7 mouse cellular contexts compared by ENCODE assay signal in the genomic region with DNA sequence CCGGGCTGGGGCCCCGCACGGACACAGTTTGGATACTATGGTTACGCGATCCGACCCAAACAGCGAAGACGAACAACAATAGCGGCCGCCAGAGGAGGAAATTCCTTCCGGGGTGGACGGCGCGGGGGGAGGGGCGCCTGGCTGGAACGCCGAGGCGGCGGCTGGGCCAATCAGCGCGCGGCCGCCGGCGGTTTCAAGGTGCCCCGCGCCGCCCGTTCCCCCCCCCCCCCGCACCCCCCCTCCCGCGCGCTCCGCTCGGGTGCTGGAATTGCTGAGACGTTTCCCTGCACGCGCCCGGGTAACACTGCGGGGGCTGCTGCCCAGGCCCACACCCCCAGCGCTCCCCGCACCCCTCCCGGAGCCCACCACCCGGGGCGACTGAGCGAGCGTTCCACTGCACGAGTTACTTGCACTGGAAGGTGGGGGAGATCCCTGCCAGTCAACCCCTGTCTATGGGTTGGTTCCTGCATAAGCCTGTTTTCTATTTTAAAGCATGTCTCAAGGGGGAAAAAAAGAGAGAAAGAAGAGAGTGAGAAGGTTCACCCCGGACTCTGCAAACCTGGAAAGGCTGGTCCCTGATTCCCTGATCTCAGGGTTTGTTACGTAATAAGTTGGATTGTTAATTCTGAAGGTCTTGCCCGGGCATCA. TPM values are rescaled to one million over a fixed set of nuclear protein-coding genes. Genes with fewer than 3 reads are reported as not detected.
DNase-seq lines count a peak whose midpoint lies in the region; ATAC-seq and TF ChIP-seq lines count a peak whose summit lies in the region.

No protein-coding gene starts in this region.

- DNase-seq in adrenal gland, adult 8-10 months: peak; percentile 83
- peak; percentile 85 for DNase-seq in embryo, embryonic 11.5 days (ENCODE audit: low read depth, low spot score)
- DNase-seq in heart, adult 11 months: peak; percentile 99
- DNase-seq in kidney, adult 2 months: peak; percentile 95
- peak; percentile 42 to 79 for DNase-seq in spleen, adult 2 months (ENCODE audit: low read depth in 1 of 2, low spot score in 2 of 2)

- WGBS in kidney, adult 2 months: under 1% methylated on average over 46 of the region's 51 CpGs
- WGBS in limb, embryonic 12.5 days: under 1% methylated on average over 40 of the region's 51 CpGs
- under 1% methylated on average over 35 of the region's 51 CpGs for WGBS in midbrain, embryonic 15.5 days
- 2% methylated on average over 35 of the region's 51 CpGs for WGBS in spleen, adult 2 months

- H3K4me3 ChIP-seq in kidney, adult 2 months (ENCODE audit: insufficient read depth, low read depth, low read length): peak overlapping the region; percentile 85
- H3K4me3 ChIP-seq in limb, embryonic 12.5 days (replicated peaks): peak overlapping the region; percentile 51
- H3K4me3 ChIP-seq in midbrain, embryonic 15.5 days: peak overlapping the region; percentile 48
- peak overlapping the region; percentile 83 for H3K4me3 ChIP-seq in spleen, adult 2 months (ENCODE audit: extremely low read depth, insufficient read depth, insufficient read length)

- peak overlapping the region; percentile 74 for H3K9ac ChIP-seq in limb, embryonic 12.5 days (replicated peaks)
- H3K9ac ChIP-seq in midbrain, embryonic 15.5 days: peak overlapping the region; percentile 82

- peak; percentile 41 for TF ChIP-seq POLR2A in kidney, adult 2 months (IDR thresholded peaks at IDR 0.05; ENCODE audit: low read depth, low read length)
- no peak for TF ChIP-seq POLR2A in spleen, adult 2 months (IDR thresholded peaks at IDR 0.05; ENCODE audit: low read depth, low read length)

- peak; percentile 14; the same call in 1 of the 2 replicates for ATAC-seq in limb, embryonic 12.5 days (ENCODE audit: insufficient number of reproducible peaks, insufficient read depth, low FRiP score, low TSS enrichment, low read depth)
- ATAC-seq in midbrain, embryonic 15.5 days (replicated peaks): peak; percentile 65

- H3K27me3 ChIP-seq in kidney, adult 2 months (replicated peaks; ENCODE audit: control insufficient read depth, insufficient read depth, low read length): no peaks in the 10 kb centered on the region
- H3K27me3 ChIP-seq in limb, embryonic 12.5 days: no peaks in the 10 kb centered on the region
- H3K27me3 ChIP-seq in midbrain, embryonic 15.5 days (replicated peaks): no peaks in the 10 kb centered on the region
- 0 out of 2 replicates have a peak, but pooled peaks cover 3% of the 10 kb centered on the region for H3K27me3 ChIP-seq in spleen, adult 2 months (ENCODE audit: control insufficient read depth, insufficient read depth, low read length)

- peaks cover 6% of the 10 kb centered on the region; the same call in 1 of the 2 replicates for H3K4me1 ChIP-seq in kidney, adult 2 months (ENCODE audit: control insufficient read depth, insufficient read depth, low read length)
- peaks cover 75% of the 10 kb centered on the region for H3K4me1 ChIP-seq in limb, embryonic 12.5 days (replicated peaks)
- peaks cover 52% of the 10 kb centered on the region for H3K4me1 ChIP-seq in midbrain, embryonic 15.5 days
- H3K4me1 ChIP-seq in spleen, adult 2 months (ENCODE audit: control insufficient read depth, insufficient read depth, insufficient read length): peaks cover 14% of the 10 kb centered on the region

- H3K36me3 ChIP-seq in kidney, adult 2 months (ENCODE audit: control insufficient read depth, insufficient read depth, low read length): no peaks in the 10 kb centered on the region
- H3K36me3 ChIP-seq in limb, embryonic 12.5 days: no peaks in the 10 kb centered on the region
- H3K36me3 ChIP-seq in midbrain, embryonic 15.5 days (replicated peaks): no peaks in the 10 kb centered on the region
- no peaks in the 10 kb centered on the region for H3K36me3 ChIP-seq in spleen, adult 2 months (ENCODE audit: control insufficient read depth, insufficient read depth, low read length)

- peak overlapping the region; percentile 96 for H3K4me2 ChIP-seq in limb, embryonic 12.5 days
- H3K4me2 ChIP-seq in midbrain, embryonic 15.5 days: peak overlapping the region; percentile 100

- no peaks in the 10 kb centered on the region for H3K9me3 ChIP-seq in limb, embryonic 12.5 days
- no peaks in the 10 kb centered on the region for H3K9me3 ChIP-seq in midbrain, embryonic 15.5 days

- peak overlapping the region; percentile 94 for H3K27ac ChIP-seq in kidney, adult 2 months (ENCODE audit: insufficient read depth, low read depth, low read length)
- peak overlapping the region; percentile 99 for H3K27ac ChIP-seq in limb, embryonic 12.5 days
- H3K27ac ChIP-seq in midbrain, embryonic 15.5 days: peak overlapping the region; percentile 99
- peak overlapping the region; percentile 88 for H3K27ac ChIP-seq in spleen, adult 2 months (ENCODE audit: insufficient read depth, low read length)

- TF ChIP-seq CTCF in kidney, adult 2 months (conservative IDR thresholded peaks at IDR 0.05; ENCODE audit: insufficient read depth, insufficient read length, low read depth, low read length): no peak
- TF ChIP-seq CTCF in spleen, adult 2 months (IDR thresholded peaks at IDR 0.05; ENCODE audit: extremely low read depth, insufficient read depth, insufficient read length, insufficient replicate concordance): no peak

RNA-seq across cellular contexts. Expression of a gene that starts 35.3 kb away (rescaled TPM):
- 10 to 100 TPM in 3 of 4 experiments, 1 to 10 TPM in 1; 7.7 to 65.3 (median 27.8) TPM for total RNA-seq in adrenal gland, adult 8-10 months (2022)
- polyA plus RNA-seq in kidney, adult 2 months (2012; rRNA removed): 18.2 and 20.2 TPM in 2 replicates
- 4.6 and 6.8 TPM in 2 replicates for polyA plus RNA-seq in limb, embryonic 12.5 days (2016; fragmentation: Nextera tagmentation; extraction: Ambion mirVana)
- 2.2 TPM in 2 replicates for polyA plus RNA-seq in midbrain, embryonic 15.5 days (2015; fragmentation: Nextera tagmentation; extraction: Ambion mirVana)
- 5.5 and 7.7 TPM in 2 replicates for polyA plus RNA-seq in spleen, adult 2 months (2012; rRNA removed)

Comparison
In these comparisons a context has a peak if more than half of its experiments do, and no peak if none do; other contexts are left out.
1. Peak in every context shown above with its lines: DNase-seq, ATAC-seq, H3K4me3 ChIP-seq and H3K27ac ChIP-seq.